Mouse (Mus musculus): Measurements from ENCODE around the gene Lypd5.

GRCm38 (mm10) chr7:24343701-24344272 is 5.2 kb upstream of the Lypd5 start:
- TF ChIP-seq ETS1 (conservative IDR thresholded peaks at IDR 0.05; ENCODE audit: low read depth, low read length) (no peak), CTCF (conservative IDR thresholded peaks at IDR 0.05 in 1 of 2, IDR thresholded peaks at IDR 0.05 in 1 of 2; ENCODE audit: low read depth in 2 of 2, low read length in 2 of 2) (no peak), UBTF (IDR thresholded peaks at IDR 0.05; ENCODE audit: low read depth, low read length) (no peak), POLR2A (IDR thresholded peaks at IDR 0.05; ENCODE audit: low read depth, low read length) (no peak), MAFK (IDR thresholded peaks at IDR 0.05; ENCODE audit: insufficient replicate concordance, low read length) (no peak), CHD1 (IDR thresholded peaks at IDR 0.05; ENCODE audit: low read depth, low read length) (no peak), TCF12 (IDR thresholded peaks at IDR 0.05; ENCODE audit: low read depth, low read length) (no peak), EP300 (IDR thresholded peaks at IDR 0.05; ENCODE audit: low read length) (no peak)
